Mouse (Mus musculus) kidney, adult 2 months (tissue): Measurements from ENCODE around the gene Mrpl10.

Source experiments
- CTCF ChIP-seq: fragments of 200-500 bp; conservative IDR thresholded peaks from 2 replicates; pipeline ENCODE4 v1.5.1; 2011; ENCODE audit warnings: low read depth, mild to moderate bottlenecking, control low read depth, low read length, moderate library complexity, mixed read lengths; ENCODE audit not compliant: insufficient read depth, insufficient read length
- POLR2A ChIP-seq: fragments of 200-500 bp; IDR thresholded peaks from one replicate; pipeline ENCODE4 v1.6.1; 2011; ENCODE audit warnings: low read depth, low read length, control low read depth

GRCm38 (mm10) chr11:97007093-97007794 is 34.1 kb upstream of the Mrpl10 start:
- TF ChIP-seq CTCF, result no peak
- TF ChIP-seq POLR2A, result no peak
